Mouse (Mus musculus): Measurements from ENCODE around the gene Txndc2.

GRCm38 (mm10) chr17:65606014-65606413, 36.0 kb downstream of the Txndc2 start:
- TF ChIP-seq TAL1 (IDR thresholded peaks at IDR 0.05; ENCODE audit: low read length) (peak; percentile 58; the same call in 2 of the 3 replicates), GATA1 (IDR thresholded peaks at IDR 0.05; ENCODE audit: low read length) (no peak; the same call in 1 of the 2 replicates)

Measured in erythroblast, embryonic 14.5 days (primary cell).